Mouse (Mus musculus) forebrain, embryonic 13.5 days (tissue): Measurements from ENCODE around the gene Olfr1048. TPM values are rescaled to one million over a fixed set of nuclear protein-coding genes. Genes with fewer than 3 reads are reported as not detected.
"Not testable (repeated sequence)": the region's sequence is repeated elsewhere in the genome, so short reads cannot be mapped to it uniquely, and the experiment has no call there.

Experiments used
- ATAC-seq: fragments of 200-750 bp; cut with Nextera tagmentation; 2 replicates; pipeline ENCODE4 v1.8.0; 2017
- H3K27ac ChIP-seq: fragments of 300-500 bp; sonication (generic); 2 replicates; pipeline ENCODE4 v1.5.1; 2015; ENCODE audit warnings: inconsistent platforms, mild to moderate bottlenecking, moderate library complexity
- H3K27me3 ChIP-seq: fragments of 300-500 bp; sonication (generic); 2 replicates; pipeline ENCODE4 v1.6.1; 2015; ENCODE audit warnings: mild to moderate bottlenecking, inconsistent platforms
- H3K36me3 ChIP-seq: fragments of 300-500 bp; sonication (generic); 2 replicates; pipeline ENCODE4 v1.6.1; 2015; ENCODE audit warnings: mild to moderate bottlenecking, inconsistent platforms; ENCODE audit not compliant: poor library complexity, severe bottlenecking
- H3K4me1 ChIP-seq: fragments of 300-500 bp; sonication (generic); 2 replicates; pipeline ENCODE4 v1.6.1; 2015; ENCODE audit warnings: inconsistent platforms
- H3K4me2 ChIP-seq: fragments of 300-500 bp; sonication (generic); 2 replicates; pipeline ENCODE4 v1.6.1; 2015; ENCODE audit warnings: inconsistent platforms, mild to moderate bottlenecking, moderate library complexity
- H3K4me3 ChIP-seq: fragments of 300-500 bp; sonication (generic); 2 replicates; pipeline ENCODE4 v1.5.1; 2015; ENCODE audit warnings: mild to moderate bottlenecking, inconsistent platforms
- H3K9ac ChIP-seq: fragments of 300-500 bp; sonication (generic); 2 replicates; pipeline ENCODE4 v1.6.1; 2015; ENCODE audit warnings: mild to moderate bottlenecking, inconsistent platforms
- H3K9me3 ChIP-seq: fragments of 300-500 bp; sonication (generic); replicated peaks from 2 replicates; pipeline ENCODE4 v1.6.1; 2016; ENCODE audit warnings: inconsistent platforms
- WGBS: fragments of 180-500 bp; shearing (Covaris S2); methylation state at CpG from one replicate; pipeline ENCODE4 v1.1.7; 2015; 5-methylcytosine and 5-hydroxymethylcytosine counted together
- polyA plus RNA-seq: library from polyadenylated mRNA; unstranded; fragments of >200 nt; fragmentation: Nextera tagmentation; extraction: Ambion mirVana; gene quantifications from 2 replicates; pipeline ENCODE4 v1.2.1, GENCODE M21; 2015

Olfr1048 gene
- not detected in 2 replicates for polyA plus RNA-seq

GRCm38 (mm10) chr2:86240189-86240588, at the start of gene Olfr1048:
Gene Olfr1048 (minus strand): TSS chr2:86240289.
- no peak within 1 kb of the TSS for H3K9ac ChIP-seq
- no peak within 1 kb of the TSS for H3K4me2 ChIP-seq
- H3K4me3 ChIP-seq = no peak within 1 kb of the TSS
- H3K27me3 ChIP-seq = no peaks in the 10 kb centered on the region
- H3K4me1 ChIP-seq = no peaks in the 10 kb centered on the region
- ATAC-seq = no peak
- H3K36me3 ChIP-seq = no peaks in the 10 kb centered on the region
- no peak within 1 kb of the TSS for H3K27ac ChIP-seq
- no peaks in the 10 kb centered on the region for H3K9me3 ChIP-seq

- not testable (repeated sequence) for H3K4me1 ChIP-seq, ATAC-seq, H3K36me3 ChIP-seq, H3K4me3 ChIP-seq, H3K9me3 ChIP-seq, H3K9ac ChIP-seq, H3K4me2 ChIP-seq, H3K27ac ChIP-seq, H3K27me3 ChIP-seq
Measured at GRCm38 (mm10) chr2:86278988-86279387, 38.9 kb upstream of the Olfr1048 start, which contains the start of gene Olfr1051. Gene Olfr1051 (minus strand): TSS chr2:86279088.

DNA sequence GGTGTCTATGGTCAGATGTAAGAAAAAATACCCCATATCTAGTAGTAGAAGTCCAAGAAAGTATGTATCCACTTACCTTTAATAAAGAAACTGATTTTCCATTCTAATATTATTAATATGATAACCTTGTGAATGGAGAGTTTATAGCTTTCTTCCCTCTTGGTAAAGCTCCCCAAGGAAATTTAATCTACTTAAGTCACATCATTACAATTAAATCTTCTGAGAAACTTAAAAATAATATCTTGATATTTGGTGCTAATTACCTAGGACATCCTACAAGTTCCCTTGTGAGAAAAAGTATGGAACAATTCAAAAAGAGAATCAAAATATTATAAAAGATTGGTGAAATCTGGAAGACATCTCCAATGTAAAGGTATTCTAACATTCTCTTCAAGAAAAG, 18.1 kb upstream of the Olfr1048 start, which contains the start of gene Olfr1049:
TSS of gene Olfr1049 (minus strand) at position 101 of the 400 bp plus-strand sequence.
- not testable (repeated sequence) for H3K27me3 ChIP-seq, H3K36me3 ChIP-seq, H3K4me3 ChIP-seq, H3K9me3 ChIP-seq, H3K9ac ChIP-seq, H3K4me2 ChIP-seq, ATAC-seq, H3K4me1 ChIP-seq, H3K27ac ChIP-seq

GRCm38 (mm10) chr2:86231301-86231700, 8.8 kb downstream of the Olfr1048 start, which contains the start of gene Olfr1047:
Gene Olfr1047 (minus strand): TSS chr2:86231401.
- no peak within 1 kb of the TSS for H3K9ac ChIP-seq
- no peak within 1 kb of the TSS for H3K4me2 ChIP-seq
- H3K9me3 ChIP-seq = no peaks in the 10 kb centered on the region
- H3K27ac ChIP-seq = no peak within 1 kb of the TSS
- H3K27me3 ChIP-seq = no peaks in the 10 kb centered on the region
- H3K4me1 ChIP-seq = no peaks in the 10 kb centered on the region
- no peak within 1 kb of the TSS for H3K4me3 ChIP-seq
- no peaks in the 10 kb centered on the region for H3K36me3 ChIP-seq
- WGBS = 87% methylated on average over 1 of the region's 1 CpGs
- no peak for ATAC-seq

DNA sequence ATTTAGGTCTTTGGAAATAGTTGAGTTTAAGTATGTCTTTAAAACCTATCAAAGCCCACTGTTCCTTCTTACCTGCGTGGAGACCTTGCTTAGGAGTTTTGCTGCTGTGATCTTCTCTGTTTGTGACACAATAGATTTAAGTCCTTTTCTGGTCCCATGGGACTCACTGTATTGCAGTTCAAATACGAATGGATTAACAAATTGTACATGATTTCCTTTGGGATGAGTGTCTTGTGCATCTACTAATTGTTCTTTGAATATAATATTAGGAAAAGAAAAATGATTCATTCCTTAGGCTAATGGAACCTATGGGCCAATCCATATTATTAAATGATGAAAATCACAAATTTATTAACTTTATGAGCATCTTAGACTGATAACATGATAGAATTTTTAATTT, 20.9 kb downstream of the Olfr1048 start, which contains the start of gene Olfr1046:
TSS of gene Olfr1046 (minus strand) at position 101 of the 400 bp plus-strand sequence.
- H3K9ac ChIP-seq = no peak within 1 kb of the TSS
- no peaks in the 10 kb centered on the region for H3K27me3 ChIP-seq
- no peaks in the 10 kb centered on the region for H3K9me3 ChIP-seq
- H3K36me3 ChIP-seq = no peaks in the 10 kb centered on the region
- H3K4me2 ChIP-seq = no peak within 1 kb of the TSS
- no peak within 1 kb of the TSS for H3K27ac ChIP-seq
- no peak within 1 kb of the TSS for H3K4me3 ChIP-seq
- WGBS = 70% methylated on average over 2 of the region's 2 CpGs
- no peak for ATAC-seq
- no peaks in the 10 kb centered on the region for H3K4me1 ChIP-seq

DNA sequence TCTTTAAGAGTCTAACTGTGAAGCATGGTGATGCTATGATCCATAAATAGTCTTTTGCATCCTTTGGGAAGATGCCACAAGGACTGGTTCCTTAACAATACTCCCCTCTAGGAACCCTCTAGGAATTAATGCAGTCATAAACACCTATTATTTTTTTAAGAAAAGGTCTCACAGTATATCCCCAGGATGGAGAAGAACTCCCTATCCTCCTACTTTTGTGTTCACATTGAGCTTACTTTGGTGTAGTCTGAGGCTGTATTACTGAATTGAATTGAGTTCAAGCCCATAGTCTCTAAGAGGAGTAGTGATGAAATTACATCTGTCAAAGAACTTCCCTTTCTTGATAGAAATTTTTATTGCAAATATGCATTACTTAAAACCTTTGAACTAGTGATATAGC, 37.2 kb downstream of the Olfr1048 start, which contains the start of gene Olfr1045:
TSS of gene Olfr1045 (minus strand) at position 101 of the 400 bp plus-strand sequence.
- no peaks in the 10 kb centered on the region for H3K9me3 ChIP-seq
- no peak within 1 kb of the TSS for H3K27ac ChIP-seq
- no peaks in the 10 kb centered on the region for H3K27me3 ChIP-seq
- H3K4me3 ChIP-seq = no peak within 1 kb of the TSS
- no peaks in the 10 kb centered on the region for H3K36me3 ChIP-seq
- H3K4me1 ChIP-seq = no peaks in the 10 kb centered on the region
- H3K9ac ChIP-seq = no peak within 1 kb of the TSS
- H3K4me2 ChIP-seq = no peak within 1 kb of the TSS
- ATAC-seq = no peak

DNA sequence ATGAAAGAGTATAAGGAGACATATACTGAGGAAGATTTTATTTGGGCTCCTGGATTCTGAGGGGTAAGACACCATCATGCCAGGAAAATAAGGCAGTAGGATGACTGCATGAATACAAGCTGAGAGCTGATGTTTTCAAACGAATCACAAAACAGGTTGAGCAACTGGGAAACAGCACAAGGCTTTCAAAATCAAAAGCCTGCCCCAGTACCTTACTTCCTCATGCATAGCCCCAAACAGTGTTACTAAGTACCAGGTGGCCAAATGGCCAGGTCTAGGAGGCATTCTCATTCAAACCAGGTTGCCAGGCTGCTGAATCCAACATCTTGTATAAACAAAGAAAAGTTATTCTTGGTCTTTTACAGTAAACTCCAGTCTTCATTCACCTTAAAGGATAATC, 44.2 kb downstream of the Olfr1048 start:
- no peak overlapping the region for H3K9ac ChIP-seq
- H3K4me3 ChIP-seq = no peak overlapping the region
- 50% methylated on average over 1 of the region's 1 CpGs for WGBS
- no peak overlapping the region for H3K4me2 ChIP-seq
- H3K27me3 ChIP-seq = no peaks in the 10 kb centered on the region
- no peaks in the 10 kb centered on the region for H3K4me1 ChIP-seq
- no peaks in the 10 kb centered on the region for H3K36me3 ChIP-seq
- H3K27ac ChIP-seq = no peak overlapping the region
- no peaks in the 10 kb centered on the region for H3K9me3 ChIP-seq
- no peak for ATAC-seq

- Histone ChIP-seq H3K9ac (no peak within 1 kb of the TSS), H3K9me3 (no peaks in the 10 kb centered on the region), H3K27ac (no peak within 1 kb of the TSS), H3K27me3 (no peaks in the 10 kb centered on the region), H3K4me1 (no peaks in the 10 kb centered on the region), H3K36me3 (no peaks in the 10 kb centered on the region), H3K4me3 (no peak within 1 kb of the TSS), H3K4me2 (no peak within 1 kb of the TSS)
- no peak for ATAC-seq
Measured at GRCm38 (mm10) chr2:86185583-86185982, 54.5 kb downstream of the Olfr1048 start, which contains the start of gene Olfr52. Gene Olfr52 (minus strand): TSS chr2:86185683.

Other genes starting within 250 kb of the Olfr1048 start
- not detected in 2 replicates for gene Olfr1031, start 250.0 kb downstream of the Olfr1048 start, polyA plus RNA-seq
- gene Olfr1032, start 234.7 kb downstream of the Olfr1048 start, polyA plus RNA-seq = not detected in 2 replicates
- gene Olfr1033, start 219.7 kb downstream of the Olfr1048 start, polyA plus RNA-seq = not detected in 2 replicates
- gene Olfr1034, start 194.4 kb downstream of the Olfr1048 start, polyA plus RNA-seq = not detected in 2 replicates
- not detected in 2 replicates for gene Olfr1036, start 166.3 kb downstream of the Olfr1048 start, polyA plus RNA-seq
- gene Olfr1037, start 152.9 kb downstream of the Olfr1048 start, polyA plus RNA-seq = not detected in 2 replicates
- not detected in 2 replicates for gene Olfr1039, start 104.4 kb downstream of the Olfr1048 start, polyA plus RNA-seq
- gene Olfr1040, start 93.6 kb downstream of the Olfr1048 start, polyA plus RNA-seq = not detected in 2 replicates
- gene Olfr1042, start 78.5 kb downstream of the Olfr1048 start, polyA plus RNA-seq = not detected in 2 replicates
- not detected in 2 replicates for gene Olfr1043, start 72.8 kb downstream of the Olfr1048 start, polyA plus RNA-seq
- not detected in 2 replicates for gene Olfr1044, start 62.5 kb downstream of the Olfr1048 start, polyA plus RNA-seq
- not detected in 2 replicates for gene Olfr52, start 54.6 kb downstream of the Olfr1048 start, polyA plus RNA-seq
- not detected in 2 replicates for gene Olfr1045, start 37.3 kb downstream of the Olfr1048 start, polyA plus RNA-seq
- not detected in 2 replicates for gene Olfr1046, start 21.0 kb downstream of the Olfr1048 start, polyA plus RNA-seq
- not detected in 2 replicates for gene Olfr1047, start 8.9 kb downstream of the Olfr1048 start, polyA plus RNA-seq
- not detected in 2 replicates for gene Olfr1049, start 18.0 kb upstream of the Olfr1048 start, polyA plus RNA-seq
- not detected in 2 replicates for gene Olfr1051, start 38.8 kb upstream of the Olfr1048 start, polyA plus RNA-seq
- not detected in 2 replicates for gene Olfr1052, start 52.2 kb upstream of the Olfr1048 start, polyA plus RNA-seq
- not detected in 2 replicates for gene Olfr1053, start 75.0 kb upstream of the Olfr1048 start, polyA plus RNA-seq
- not detected in 2 replicates for gene Olfr1054, start 95.1 kb upstream of the Olfr1048 start, polyA plus RNA-seq
- gene Olfr1055, start 110.0 kb upstream of the Olfr1048 start, polyA plus RNA-seq = not detected in 2 replicates
- not detected in 2 replicates for gene Olfr1056, start 122.2 kb upstream of the Olfr1048 start, polyA plus RNA-seq
- gene Olfr1057, start 138.1 kb upstream of the Olfr1048 start, polyA plus RNA-seq = not detected in 2 replicates
- not detected in 2 replicates for gene Olfr1058, start 148.3 kb upstream of the Olfr1048 start, polyA plus RNA-seq
- gene Olfr1061, start 173.8 kb upstream of the Olfr1048 start, polyA plus RNA-seq = not detected in 2 replicates
- gene Olfr1062, start 186.5 kb upstream of the Olfr1048 start, polyA plus RNA-seq = not detected in 2 replicates
- gene Olfr1065, start 210.3 kb upstream of the Olfr1048 start, polyA plus RNA-seq = not detected in 2 replicates
- not detected in 2 replicates for gene Olfr1066, start 216.0 kb upstream of the Olfr1048 start, polyA plus RNA-seq
- not detected in 2 replicates for gene Olfr228, start 247.1 kb upstream of the Olfr1048 start, polyA plus RNA-seq